Mouse (Mus musculus) common myeloid progenitor, adult 5-6 weeks (primary cell): ENCODE data around the gene Cacna2d1. TPM values are rescaled to one million over a fixed set of nuclear protein-coding genes. Genes with fewer than 3 reads are reported as not detected.
A peak's percentile ranks its signal among the peaks of the same experiment; 100 is the strongest.

Experiments
- ATAC-seq: replicated peaks from 2 replicates; pipeline ENCODE4 v1.8.0; 2016; ENCODE audit warnings: low read depth, mild to moderate bottlenecking, moderate TSS enrichment, inconsistent platforms; ENCODE audit not compliant: poor library complexity, severe bottlenecking
- total RNA-seq: library from RNA; stranded (forward); fragments of 200-1000, 187-1606 nt; gene quantifications from 2 replicates; pipeline ENCODE4 v1.2.3, GENCODE M21; 2017

The Cacna2d1 gene
- total RNA-seq, 1 experiment from 2014 or later = 0.09 TPM

DNA sequence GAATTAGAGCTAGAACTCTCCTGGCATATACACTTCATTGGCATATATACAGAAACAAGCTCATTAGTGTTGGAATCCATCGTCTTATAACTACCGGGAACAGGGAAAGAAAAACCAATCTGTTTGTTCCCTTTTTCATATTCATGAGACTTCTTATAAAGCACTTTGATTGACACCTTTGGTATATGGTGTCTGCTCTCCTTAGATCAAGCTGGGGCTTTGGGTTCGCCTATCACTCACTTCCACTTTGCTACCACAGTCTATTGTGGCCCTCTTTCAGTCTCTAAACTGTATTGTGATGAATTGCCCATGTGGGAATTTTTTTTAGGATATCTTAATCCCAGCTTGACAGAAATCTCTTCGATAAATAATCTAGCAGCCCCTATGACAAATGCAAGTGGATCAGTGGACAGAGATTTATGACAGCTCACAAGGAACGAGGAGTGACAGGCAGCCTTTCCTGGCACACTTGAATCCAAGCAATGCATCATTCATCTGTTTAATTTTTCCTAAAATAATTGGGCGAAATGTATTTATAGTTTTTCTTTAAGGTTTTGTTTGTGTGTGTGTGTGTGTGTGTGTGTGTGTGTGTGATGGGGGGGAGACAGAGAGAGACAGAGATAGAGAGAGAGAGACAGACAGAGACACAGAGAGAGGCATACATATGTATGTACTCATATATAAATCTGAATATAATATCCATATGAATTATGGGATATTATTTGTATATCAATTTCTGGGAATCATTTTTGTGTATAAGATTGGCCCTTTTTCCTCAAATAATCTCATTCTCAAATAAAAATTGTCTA, 200.0 kb downstream of the Cacna2d1 start:
- ATAC-seq = no peak

- ATAC-seq = no peak
These were observed 201.5 kb downstream of the Cacna2d1 start for GRCm38 (mm10) chr5:16135986-16136385.

DNA sequence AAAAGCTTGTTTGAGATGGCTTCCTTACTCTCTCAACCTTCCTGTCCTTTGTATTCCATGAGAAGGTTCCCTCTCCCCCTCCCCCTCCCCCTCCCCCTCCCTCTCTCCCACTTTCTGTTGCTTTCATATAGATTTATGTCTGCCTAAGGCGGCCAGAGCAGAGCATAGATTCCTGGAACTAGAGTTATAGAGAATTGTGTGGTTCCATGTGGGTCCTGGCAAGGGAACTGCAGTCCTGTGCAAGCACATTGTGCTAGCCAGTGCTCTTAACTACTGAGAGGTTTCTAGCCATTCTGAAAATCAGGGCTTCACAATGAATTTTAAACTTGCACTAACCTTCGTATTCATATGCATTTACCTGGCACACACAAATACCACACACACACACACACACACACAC, 202.3 kb downstream of the Cacna2d1 start:
- no peak for ATAC-seq

DNA sequence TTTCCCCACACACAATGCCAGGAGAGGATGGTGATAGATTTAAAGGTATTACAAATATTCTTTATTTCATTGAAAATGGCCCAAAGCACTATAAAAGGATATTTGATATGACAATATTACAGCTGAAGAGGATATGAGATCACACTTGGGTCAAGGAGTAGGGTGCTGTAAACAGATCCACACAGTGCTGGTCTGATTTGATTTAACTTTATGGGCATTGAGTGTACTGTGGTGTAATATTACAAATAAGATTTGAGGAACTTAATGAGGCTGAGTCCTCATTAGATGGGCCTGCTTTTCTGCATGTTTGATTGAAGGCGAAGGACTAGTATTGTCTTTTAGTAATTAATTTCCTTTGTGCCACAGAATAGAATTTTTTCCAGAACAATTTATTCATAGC, 212.1 kb downstream of the Cacna2d1 start:
- no peak for ATAC-seq

- ATAC-seq = no peak
These were observed 221.1 kb downstream of the Cacna2d1 start for GRCm38 (mm10) chr5:16155375-16156284.

DNA sequence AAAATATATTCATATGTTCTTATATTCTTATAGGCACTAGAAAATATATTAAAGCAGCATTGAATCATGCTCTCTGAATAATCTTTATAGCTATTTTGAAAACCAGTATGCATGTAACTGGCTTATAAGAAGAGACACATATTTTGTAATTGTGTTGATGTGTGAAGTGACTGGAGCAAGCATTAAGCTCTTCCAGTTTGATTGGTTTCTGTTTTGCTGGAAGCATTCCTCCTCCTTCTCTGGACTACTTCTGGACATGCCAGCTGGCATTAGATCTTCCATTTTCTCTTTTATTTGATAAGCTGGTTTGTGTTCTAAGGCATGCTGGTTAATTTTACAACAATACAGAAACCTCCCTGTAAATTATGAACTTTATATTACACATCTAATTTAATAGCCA, 228.8 kb downstream of the Cacna2d1 start:
- no peak for ATAC-seq

DNA sequence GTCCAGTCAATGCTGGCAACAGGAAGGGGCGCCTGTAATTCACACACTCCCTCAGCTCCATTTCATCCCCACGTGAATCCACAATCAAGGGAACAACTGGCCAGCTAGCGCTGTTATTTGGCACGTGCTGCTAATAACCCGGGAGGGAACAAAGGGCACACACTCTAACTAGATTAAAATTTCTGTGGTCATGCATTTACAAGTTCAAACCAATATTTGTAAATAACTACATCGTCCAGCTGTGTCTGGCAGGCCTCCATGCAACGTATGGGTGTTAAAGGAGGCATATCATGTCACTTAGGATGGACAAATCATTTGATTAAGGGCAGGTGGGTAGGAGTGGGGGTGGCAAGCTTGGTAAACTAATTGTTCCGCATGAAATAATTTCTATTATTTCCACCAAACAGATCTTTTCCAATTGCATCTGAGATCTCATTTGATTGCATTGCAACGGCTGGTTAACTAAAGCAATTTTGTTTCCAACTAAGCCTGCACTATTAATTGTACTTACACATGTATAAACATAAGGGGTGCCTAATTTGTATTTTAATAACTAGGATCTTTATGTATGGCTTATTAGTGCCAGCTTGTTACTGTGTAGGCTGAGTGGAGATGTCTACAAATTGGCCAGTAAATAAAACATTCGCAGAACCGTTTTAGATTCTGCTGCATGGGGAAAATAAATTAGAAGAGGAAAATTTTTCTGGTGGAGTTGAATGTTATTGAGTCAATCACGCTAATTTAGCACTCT, 231.8 kb downstream of the Cacna2d1 start:
- no peak for ATAC-seq

DNA sequence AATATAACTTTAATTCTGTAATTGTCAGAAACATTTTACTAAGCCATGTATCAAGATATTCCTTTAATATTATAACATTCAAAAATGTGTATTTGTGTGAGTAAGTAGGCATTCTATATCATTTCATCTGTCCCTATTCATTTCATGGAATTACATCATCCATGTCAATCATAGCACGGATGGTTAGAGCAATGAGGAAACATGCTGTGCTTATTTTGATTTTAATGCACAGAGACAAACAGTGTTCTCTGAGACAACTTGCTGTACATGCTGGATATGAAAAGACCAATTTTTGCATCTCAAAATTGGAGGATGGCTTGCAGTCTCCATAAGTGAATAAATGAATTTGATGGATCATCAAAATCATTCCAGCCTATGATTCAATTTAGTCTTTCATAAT, 232.4 kb downstream of the Cacna2d1 start:
- no peak for ATAC-seq

DNA sequence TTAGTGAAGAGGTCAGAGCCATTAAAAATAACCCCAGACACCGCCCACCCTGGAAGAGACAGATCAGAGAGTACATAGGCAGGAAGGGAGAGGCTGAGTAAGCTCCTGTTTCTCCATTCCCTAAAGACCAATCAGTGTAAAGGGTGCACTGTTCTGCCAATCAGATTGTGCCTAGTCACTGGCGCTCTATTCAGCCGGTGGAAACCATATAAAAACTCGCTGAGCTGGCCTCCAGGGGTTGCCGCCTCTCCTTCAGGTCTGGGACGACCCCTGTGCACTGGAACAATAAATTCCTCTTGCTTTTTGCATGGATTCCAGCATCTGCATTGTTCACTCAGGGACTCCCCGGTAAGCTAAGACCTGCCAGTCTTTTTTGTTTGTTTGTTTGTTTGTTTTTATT, 246.6 kb downstream of the Cacna2d1 start:
- ATAC-seq = no peak

DNA sequence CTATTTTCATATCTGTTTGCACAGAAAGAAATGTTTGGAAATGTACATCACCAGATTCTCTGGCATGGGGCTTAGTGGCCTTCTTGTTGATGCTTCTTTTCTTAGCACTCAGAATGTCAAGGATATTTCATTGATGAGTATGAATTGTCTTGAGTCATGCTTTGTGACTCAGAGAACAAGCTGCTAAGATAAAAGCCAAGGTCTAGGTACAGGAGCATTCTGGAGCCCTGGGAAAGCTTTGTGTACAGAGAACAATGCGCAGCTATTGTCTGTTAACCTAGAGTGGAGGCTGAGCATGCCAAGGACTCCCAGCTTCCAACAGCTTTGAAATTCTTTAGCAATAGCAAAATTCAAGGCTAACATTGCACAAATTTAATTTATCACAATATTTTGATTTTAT, 249.6 kb downstream of the Cacna2d1 start:
- no peak for ATAC-seq

GRCm38 (mm10) chr5:16187931-16188330, 253.4 kb downstream of the Cacna2d1 start:
- ATAC-seq = no peak

- no peak for ATAC-seq
These were observed 255.4 kb downstream of the Cacna2d1 start for GRCm38 (mm10) chr5:16189878-16190277.

- ATAC-seq = no peak
These were observed 256.7 kb downstream of the Cacna2d1 start for GRCm38 (mm10) chr5:16191165-16191564.

GRCm38 (mm10) chr5:16199816-16200215, 265.3 kb downstream of the Cacna2d1 start:
- ATAC-seq = peak; percentile 60; the same call in 1 of the 2 replicates

DNA sequence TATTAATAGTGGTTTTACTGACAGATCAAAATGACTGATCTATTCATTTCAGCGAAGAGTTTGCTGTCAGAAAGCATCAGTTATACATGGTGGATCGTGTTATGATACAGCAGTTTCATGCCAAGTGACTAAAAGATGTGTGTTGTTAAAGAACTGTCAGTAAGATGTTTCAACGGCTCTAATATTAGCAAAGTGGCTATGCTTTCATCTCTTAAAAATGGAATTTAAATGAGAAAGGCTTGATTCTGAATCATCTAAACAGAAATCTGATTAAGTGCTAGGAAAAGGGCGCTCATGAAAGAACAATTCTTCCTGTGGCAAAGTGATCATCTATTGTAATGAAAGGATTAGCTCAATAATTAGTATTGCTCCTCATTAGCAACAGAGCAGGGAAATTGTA, 287.5 kb downstream of the Cacna2d1 start:
- no peak for ATAC-seq

GRCm38 (mm10) chr5:16225359-16225758, 290.9 kb downstream of the Cacna2d1 start:
- ATAC-seq = no peak

GRCm38 (mm10) chr5:16229384-16229783, 294.9 kb downstream of the Cacna2d1 start:
- ATAC-seq = no peak

DNA sequence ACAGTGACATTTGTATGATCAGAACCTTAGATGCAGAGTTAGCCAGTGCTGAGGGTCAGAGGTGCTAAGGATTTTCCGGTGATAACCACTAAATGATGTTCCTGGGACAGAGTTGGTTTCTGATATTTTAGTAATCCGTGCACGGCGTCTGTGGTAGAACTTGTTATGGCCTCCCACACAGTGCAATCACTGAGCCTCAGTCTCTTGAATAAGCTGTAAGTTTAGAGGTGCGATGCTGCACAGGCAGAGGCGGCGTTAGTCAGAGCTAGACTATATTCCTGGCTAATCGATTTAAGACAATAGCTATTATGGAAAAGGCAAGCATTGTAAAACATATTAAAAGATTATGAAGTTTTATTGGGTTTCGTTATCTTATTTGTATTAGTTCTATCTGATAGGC, 297.0 kb downstream of the Cacna2d1 start:
- no peak for ATAC-seq

DNA sequence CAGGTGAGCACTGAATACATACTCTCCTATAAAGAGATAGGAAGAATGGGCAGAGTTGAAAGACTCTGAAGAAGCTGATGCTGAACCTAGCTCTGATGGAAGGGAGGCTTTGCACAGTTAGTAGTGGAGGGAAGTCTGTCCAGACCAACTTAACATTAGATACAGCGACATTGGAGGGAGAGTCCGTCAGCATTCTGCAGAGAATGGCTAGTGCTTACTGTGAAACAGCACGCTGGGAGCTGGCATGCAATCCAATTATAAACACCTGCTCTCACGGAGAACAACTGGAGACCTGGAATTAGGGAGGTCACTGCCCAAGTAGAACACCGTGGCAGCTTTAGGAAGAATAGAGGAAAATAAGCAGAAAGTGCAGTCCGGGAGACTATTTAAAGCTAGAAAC, 300.4 kb downstream of the Cacna2d1 start:
- ATAC-seq = no peak

DNA sequence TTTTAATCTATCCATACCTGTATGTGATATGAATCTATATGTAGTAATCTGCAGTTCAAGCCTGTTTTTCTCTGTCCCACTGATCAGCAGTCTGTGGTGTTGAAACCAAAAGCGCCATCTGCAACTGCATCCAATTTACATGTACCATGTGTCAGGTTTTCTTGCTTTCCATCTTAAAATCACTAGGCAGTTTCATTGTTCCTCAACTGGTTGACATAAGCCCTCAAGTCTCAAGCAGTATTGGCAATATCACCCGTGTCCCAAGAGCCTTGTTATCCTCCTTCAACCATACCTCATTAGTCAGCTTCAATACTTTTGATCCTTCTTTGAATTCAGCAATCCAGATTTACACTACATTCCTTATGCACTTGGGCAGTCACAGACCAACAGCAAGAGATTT, 301.4 kb downstream of the Cacna2d1 start:
- no peak for ATAC-seq
